Mouse (Mus musculus): ENCODE data around the gene Disc1. TPM values are rescaled to one million over a fixed set of nuclear protein-coding genes. Genes with fewer than 3 reads are reported as not detected.

Disc1 gene
- total RNA-seq, 1 experiment from 2014 or later = 2.4 TPM

DNA sequence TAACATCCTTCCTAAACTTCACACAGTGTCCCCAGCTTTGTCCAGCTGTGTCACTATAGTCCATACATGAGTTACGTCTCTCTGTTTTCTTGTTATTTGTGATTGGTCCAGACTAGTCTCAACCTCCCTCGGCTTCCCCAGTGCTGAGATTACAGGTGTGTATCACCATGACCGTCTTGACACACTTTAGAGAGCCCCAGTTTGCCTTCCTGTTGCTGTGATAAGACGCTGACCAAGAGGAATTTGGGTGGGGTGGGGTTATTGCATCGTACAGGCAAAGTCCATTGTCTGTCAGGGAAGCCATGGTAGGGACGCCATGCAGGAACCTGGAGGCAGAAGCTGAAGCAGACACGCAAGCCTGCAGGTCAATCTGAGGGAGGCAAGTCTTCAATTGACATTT, 216.3 kb downstream of the Disc1 start:
- no peak for DNase-seq

DNA sequence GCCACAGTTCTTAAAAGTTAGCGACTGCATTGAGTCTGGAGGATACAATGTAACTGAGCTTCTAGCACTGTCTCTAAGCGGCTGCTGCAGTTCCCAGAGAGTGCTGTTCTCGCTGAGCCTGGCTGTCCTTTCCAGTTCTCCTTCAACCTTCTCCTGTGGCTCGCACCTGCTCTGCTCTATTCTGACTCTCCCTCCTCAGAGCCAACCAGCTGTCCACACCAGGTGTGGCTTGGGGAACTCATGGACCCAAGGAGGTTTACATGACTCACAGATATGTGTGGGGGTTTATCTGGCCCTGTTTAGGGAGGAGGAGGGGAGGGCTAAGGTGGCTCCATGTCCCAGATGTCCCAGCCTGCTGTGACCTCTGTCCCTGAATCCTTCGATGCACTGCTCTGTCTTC, 217.4 kb downstream of the Disc1 start:
- no peak for DNase-seq

DNA sequence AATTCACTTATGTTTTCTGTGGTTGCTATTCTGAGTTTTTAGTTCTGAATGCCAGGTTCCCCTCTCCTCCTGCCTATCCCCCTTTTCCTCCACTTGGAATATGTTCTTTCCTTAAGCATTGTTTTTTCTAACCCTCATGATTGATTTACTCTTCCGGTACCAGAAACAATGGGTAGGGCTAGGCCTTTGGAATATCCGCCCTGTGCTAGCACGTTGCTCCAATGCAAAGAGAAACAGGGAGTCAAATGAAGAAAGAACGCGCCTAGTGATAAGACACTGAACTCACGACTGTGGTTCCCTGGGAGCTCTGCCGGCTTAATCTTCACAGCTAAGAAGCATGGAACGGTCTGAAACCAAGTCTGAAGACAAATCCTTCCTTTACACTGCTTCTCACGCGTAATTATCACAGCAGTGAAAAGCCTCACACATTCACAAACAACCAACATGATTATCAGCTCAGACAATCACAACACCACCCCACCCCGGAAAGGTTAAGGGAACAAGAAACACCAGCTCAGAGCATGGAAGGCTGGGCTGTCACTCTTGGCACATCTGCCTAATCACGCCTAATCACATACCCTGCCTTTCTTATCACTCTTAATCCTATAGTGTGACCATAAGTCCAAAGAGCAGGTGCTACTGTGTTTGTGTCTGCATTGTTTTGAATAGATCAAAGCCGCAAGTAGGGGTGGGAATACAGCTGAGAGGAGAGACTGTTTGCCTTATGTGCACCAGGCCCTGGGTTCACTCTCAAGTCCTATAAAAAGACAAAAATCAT, 218.3 kb downstream of the Disc1 start:
- no peak for DNase-seq

DNA sequence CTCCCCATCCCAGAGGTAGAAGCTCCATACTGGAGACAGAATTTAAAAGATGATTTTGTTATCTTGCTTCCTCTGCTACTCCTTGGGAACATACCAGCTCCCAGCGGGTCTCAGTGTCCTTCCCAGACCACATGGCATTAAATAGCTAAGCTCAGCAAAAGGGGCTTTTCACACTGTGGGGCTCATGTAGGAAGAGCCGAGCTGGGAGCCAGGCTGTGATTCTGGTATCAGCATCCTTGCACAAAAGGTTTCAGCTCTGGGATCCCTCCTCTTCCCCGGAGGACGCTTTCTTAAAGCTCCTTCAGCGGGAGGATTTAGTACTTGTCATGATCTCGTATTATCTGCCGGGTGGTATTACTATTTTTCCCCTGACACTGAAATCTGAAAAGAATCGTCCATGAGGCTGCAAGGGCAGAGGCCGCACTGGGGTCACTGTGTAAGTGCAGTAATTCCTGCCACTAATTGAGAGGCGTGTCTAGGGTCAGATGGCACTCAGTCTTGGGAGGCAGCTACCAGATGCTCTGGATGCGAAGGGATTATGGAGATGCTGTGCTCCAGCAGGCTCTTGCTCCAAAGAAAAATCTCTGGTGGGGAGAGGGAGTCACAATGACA, 223.2 kb downstream of the Disc1 start:
- DNase-seq = no peak

DNA sequence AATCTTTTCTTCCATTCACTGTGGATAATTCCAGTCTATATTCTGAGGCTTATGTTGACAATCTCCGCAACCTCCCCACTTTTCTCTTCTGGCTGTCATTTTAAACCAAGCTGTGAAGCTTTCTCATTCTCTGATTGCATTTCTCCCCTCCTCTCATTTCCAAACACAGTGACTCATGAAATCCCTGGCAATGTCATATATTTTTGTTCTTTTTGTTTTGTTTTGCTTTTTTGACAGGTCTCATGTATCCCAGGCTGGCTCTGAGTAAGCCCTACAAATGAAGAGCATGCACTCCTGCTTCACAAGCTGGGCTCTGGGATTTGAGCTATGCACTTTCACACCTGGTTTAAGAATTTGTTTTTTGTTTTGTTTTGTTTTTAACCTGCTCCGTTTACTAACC, 225.2 kb downstream of the Disc1 start:
- no peak for DNase-seq

DNA sequence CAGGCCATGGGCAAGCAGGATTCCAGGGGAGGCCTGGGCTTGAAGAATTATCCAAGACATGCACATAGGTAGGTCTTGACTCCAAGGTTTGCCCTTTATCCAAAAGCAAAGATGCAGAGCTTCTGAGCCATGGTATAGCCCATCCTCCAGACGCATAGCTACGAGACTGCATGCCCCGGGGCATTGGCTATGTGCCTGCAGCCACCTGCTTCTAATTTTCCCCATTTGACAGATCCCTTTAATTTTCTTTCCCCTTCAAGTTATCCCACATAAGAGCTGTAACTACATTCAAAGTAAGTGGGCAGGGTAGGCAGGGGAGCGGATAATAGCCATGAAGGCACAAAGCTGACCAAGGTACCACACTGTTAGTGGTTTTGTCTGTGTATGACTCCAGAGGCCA, 225.9 kb downstream of the Disc1 start:
- DNase-seq = no peak

DNA sequence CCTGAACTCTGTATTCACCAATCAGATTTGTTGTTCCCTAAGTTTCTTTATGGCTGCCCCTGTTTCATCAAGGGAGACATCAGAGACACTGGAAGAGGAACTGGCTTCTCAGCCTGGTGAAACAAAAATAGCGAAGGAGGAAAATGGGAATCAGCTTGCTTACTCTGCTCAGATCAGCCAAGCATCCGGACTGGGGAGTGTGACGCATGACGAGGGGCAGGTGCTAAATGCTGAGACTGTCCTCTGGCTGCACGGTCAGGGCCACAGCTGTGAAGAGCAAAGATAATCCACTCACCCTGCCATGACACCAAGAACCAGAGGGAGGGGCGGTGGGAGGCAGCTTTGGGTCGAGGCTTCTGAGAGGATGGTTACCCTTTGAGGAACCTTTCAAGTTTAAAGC, 228.5 kb downstream of the Disc1 start:
- no peak for DNase-seq

DNA sequence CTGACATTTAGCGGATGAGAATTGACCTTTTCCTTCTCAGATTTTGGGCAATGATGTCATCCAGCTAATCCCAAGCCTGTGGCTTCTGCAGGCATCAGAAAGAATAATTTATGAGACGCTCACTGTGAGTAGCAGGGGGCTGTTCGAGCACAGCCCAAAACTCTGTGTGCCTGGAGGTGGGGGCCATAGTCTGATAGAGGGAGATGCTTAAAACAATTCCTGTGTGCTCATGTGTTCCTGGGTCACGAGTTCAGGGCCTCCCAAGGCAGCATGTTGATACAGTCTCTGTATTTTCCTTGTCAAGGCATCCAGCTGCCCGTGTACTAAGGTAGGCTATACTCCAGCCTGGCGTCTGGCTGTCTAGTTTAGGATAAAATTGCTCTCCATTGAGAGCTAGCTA, 229.5 kb downstream of the Disc1 start:
- no peak for DNase-seq

DNA sequence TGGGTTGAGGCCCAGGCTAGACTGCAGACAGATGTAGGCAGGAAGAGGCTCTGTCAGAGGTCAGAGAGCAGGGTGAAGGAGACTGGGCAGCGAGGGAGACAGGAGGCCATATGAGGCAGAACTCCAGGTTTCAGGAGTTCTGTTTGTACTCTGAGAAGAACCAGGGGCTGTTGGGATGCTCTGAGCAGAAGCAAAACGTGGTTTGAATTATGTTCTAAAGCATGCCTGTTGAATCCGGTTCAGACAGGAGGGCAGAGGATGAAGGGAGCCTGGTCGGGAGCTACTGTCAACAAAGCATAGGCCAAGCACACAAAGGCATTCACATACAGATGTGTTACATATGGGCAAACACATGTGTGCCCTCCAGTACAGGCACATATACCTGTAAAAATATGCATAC, 230.9 kb downstream of the Disc1 start:
- DNase-seq = no peak

DNA sequence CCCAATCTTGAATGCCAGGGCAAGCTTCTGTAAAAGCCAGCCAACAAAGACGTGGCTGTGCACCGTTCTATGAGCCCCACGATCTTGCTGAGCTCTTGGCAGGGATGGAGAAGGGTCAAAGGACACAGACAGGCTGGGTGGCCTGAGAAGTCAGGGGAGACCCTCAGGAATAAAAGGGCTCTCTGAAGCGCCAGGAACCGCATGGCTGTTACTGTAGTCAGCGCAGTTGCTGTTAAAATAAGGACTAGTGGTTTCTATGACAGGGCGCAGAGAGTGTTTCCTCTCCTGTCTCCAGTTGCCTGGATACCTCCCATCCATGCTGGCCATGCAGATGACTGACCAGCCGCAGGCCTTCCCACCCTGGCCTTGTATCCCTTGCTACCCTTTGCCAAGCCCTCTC, 231.4 kb downstream of the Disc1 start:
- DNase-seq = no peak

DNA sequence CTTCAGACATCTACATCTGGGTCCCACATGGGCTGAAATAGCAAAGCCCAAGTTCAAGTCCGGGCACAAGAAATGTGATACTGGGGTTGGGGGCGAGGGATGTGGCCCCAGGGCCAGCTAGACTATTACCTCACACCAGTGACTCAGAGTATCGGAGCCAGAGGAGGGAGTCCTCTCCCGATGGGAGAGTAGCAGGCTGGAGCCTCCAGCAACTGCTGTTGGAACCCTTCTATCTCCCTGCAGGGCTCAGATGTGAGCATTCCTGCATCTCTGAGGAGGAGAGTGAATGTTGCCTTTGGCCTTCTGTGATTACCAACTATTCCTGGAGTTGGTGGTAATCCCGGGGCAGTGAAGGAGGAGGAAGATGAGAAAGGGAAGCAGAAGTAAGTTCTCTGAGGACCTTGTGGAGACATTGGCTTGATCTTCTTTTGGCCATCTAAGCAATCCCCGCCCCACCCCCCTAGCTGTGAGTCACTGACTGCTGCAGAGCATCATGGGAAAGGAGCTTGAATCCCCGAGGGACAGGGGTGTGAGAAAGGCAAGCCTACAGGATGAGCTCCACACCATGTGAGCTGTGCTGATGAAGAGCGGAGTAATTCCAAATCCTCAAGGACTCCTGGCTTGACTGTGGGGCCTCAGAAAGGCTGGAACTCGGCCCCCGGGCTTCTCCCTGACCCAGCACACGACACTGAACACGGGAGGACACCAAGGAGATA, 232.1 kb downstream of the Disc1 start:
- peak; percentile 57 for DNase-seq

DNA sequence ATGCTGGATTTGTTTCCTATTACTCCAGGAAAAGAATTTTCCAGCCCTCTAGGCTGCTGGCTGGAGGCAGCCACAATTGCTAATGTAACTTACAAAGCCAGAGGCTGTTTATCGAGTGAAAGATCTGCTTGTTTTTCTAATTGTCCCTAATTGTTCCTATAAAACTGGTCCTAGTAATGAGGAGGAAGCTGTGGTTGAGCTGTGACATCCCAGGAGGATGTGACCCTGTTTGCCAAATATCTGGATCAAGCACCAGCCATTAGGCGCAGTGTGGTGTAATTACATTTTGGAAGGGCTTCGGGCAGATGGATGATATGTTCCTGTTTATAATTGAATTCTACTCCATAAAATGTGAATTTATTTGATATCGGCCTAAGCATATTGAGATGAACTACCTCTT, 233.3 kb downstream of the Disc1 start:
- DNase-seq = no peak

DNA sequence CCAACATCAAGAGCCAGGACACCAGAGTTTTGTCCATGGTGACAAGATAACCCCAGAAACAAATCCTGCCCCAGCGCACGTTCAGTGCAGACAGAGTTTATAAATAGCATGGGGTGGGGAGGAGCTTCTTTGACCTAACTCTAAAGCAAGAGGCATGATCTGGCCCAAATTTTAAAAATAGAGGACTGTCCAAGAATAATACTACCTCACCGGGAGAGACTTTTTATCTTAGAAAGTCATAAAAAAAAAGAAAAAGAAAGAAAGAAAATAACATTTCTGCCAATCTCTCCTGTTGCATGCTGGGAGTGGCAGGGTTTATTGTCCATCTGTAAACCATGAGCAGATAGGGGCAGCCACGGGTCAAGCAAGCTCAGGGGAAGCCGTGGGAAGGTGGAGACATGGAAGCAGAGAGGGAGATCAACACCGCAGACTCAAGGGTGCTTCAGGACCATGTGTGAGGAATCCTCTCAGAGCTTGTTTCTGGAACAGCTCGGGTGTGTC, 233.9 kb downstream of the Disc1 start:
- DNase-seq = no peak

DNA sequence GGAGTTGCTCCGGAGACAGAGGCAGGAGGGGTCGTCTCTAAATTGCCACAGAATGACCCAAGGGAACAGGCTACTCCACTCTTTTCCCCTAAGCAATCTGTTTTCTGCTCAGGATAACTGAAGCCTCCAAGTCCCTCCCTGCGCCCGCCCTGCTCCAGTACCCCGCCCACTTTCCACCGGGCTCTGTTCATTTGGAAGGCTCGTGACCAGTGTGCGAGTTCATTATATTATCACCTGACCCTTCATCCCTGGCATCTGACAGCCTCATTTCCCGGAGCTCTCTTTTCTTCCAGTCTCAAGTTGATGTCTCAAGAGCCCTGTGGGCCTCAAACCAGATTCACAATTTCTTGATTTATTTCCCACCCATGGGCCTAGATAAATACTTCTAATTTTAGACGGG, 237.5 kb downstream of the Disc1 start:
- DNase-seq = no peak

DNA sequence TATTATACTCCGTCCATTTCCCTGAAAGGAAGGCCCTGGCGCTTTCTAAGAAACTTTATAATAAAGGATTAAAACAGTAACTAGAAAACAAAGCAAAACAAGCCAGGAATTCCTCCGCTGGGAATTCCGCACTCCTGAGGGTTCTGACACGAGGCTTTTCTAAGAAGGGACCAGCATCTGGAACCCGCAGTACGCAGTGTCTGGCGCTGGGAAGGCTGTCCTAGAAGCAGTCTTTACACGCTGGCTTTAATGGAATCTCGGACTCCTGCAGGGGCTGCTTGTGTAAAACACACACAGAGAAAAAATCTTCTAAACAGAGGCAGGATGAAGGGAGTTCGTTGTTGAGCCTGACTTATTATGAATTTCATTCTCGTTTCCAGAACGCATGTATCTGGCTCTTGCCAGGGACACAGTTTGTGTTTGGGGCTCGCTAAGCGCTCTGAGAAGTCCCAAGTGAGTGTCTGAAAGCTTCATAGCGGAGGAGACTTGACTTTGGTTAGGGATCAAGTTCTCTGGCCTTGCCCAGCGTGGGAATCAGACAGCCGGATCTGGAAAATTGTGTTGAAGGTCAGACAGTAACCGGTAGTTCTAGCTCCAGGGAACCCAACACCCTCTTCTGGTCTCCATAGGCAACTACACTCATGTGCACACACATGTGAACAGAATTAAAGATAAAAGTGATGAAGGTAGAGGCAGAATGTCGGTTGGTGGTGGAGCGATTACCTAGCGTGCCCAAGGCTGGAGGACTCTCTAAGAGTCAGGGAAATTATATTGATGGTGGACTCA, 238.1 kb downstream of the Disc1 start:
- DNase-seq = no peak

DNA sequence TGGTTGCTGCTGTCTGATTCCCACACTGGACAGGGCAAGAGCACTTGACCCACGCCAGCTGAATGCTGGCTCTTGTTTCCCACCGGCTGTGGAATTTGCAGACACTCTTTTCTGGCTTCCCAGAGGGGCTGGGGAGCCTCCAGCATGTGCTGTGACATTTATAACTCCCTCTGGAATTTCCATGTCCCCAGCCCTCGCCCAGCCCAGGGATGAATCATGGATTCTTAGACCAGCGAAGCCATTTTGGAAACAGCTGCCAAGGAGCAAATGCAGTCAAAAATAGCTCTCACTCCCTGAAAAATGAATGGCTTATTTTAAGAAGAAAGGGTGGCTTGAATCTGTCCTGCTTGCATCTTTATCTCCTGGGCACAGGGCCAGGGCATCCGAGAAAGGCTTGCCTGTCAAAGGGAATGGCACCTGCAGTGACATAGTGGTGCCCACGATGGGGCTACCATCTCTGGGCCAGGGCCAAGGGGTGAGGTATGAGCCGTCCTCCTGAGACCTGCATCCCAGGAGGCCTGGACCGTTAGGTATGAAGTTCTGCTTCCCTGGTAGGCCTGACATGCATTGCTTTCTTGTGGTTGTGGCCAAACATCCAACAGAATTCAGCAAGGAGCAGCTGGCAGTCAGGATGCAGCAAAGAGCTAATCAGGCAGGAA, 239.1 kb downstream of the Disc1 start:
- DNase-seq = peak; percentile 58

DNA sequence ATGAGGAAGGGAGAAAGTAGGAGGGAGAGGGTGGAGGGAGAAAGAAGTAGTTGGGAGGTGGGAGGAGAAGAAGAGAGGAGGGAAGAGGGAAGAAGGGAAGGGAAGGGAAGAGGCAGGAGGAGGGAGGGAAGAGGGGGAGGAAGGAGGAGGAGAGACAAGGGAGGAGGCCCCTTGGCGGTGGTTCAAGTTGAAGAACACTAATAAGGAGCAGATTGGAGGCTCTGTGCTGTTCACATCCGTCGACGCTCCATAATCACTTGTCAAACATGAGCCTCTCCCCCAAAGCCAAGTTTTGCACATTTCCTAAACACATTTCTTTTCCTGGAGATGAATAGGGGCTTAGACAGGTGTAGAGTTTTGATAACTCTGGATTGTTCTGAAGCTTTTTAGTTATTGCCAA, 245.3 kb downstream of the Disc1 start:
- DNase-seq = no peak

DNA sequence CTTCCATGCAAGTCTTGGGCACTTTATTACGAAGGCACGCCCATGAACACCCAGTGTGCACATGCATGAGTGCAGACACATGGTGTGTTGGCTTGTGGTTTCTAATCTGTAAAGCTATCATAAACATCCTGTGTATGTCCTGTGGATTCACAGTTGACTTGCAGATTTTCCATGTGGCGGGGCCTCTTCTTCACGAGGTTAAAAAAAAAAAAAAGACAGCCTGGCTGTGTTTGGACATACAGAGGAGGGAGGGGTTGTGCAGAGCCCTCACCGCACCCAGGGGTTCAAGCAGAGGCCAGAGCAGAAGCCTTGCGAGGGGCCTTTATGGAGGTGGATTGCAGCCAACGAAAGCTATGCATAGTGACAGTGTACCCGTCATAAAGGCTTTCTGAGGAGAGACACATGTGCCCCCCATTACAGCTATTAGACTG, 248.0 kb downstream of the Disc1 start:
- DNase-seq = no peak

DNA sequence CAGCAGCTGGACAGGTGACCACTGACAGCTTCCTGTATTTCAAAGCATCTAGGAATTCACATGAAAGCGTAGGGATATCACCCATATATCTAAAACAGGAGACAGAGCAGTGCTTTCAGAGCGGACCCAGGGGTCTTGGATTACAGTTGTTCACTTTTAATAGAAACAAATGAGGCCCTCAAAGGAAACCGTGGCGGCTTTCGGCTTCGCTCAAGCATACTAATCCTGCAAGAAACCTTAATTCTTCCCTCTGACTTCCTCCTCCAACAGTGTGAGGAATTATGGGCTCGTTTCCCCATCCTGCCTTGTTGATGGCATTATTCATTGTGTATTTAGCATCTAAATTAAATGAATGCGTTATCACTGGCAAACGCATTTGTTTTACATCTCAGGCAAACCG, 252.7 kb downstream of the Disc1 start:
- no peak for DNase-seq

DNA sequence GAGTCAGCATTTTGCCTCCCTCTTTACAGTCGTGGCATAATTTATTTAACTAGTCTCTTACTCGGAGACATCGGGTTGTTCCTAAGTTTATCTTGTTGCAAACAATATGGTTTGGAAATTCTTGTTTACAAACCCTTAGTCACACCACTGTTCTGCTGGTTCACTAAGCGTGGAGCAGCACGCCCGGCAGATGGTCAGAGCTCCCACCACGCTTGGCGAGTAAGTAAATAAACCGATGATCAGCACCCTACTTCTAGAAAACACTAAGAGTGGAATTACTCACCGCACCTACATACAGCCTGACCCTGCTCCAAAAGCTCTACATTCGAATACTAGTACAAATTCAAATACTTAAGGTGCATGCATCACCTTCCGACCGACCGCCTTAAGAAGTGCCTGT, 256.0 kb downstream of the Disc1 start:
- DNase-seq = no peak

Measured in adrenal gland, postnatal 25 days (tissue).